Mouse (Mus musculus): ENCODE data around the gene Mast1.

Mast1 gene

GRCm38 (mm10) chr8:84936962-84937546 lies at the start of gene Mast1:
Gene Mast1, minus strand, starts transcription at chr8:84937359.
- in situ Hi-C loops (cut with MboI): no loop called here

DNA sequence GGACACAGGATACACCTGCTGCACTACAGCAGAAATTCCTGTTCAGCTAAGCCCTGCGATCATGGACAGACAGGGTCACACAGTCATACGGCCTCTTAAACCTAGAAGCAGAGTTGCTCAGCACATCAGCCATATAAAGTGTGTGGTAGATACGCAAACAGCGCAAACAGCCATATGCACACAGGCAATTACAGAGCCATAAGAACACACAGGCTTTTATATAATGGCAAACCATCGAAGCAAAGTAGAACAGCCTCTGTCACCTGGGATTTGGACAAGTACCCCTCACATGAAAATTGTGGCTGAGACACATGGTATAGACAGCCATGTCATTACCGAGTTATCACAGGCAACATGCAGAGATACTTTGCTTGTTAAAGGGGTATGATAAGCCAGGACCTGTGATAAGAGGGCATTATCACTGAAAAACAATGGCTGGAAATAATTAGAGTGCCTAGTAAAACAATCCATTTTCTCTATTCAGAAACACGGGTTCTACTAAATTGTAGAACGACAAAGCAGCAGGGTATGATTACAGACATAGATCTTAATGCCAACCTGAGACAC lies 49.3 kb upstream of the Mast1 start:
- in situ Hi-C loops (cut with MboI): loop anchor here (10.0 kb wide), 1 partner anchor 1242 kb away; the partner anchor contains the start of gene Adgre5

DNA sequence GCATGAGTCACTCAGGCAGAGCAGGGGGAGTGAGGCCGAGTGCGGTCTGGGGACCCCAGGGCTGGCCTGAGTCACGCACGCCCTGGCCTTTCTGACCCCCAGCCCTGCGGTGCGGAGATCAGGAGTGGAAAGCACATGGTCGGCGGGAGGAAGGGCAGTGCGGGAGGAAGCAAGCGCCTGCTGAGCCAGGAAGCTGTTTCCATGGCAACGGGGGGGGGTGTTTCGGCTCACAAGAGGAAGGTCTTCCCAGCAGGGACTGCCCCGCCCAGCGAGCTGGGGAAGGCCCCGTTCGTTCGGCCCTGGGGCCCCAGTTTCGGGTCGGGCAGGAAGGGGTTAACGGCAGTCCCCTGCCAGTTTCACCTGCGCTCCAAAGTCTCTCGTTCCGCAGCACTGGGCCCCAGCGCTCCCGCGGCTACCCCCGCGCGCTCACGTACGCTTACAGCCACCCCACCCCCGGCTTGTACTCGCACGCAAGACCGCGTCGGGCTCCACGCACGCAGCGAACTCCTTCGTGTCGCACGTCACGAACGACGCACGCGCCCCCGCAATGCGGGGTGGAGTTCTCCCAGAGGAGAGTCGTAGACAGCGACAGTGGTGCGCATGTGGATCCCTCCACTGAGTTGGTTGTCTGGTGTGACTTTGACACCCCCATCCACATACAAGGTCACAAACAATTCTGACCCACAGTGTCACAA lies 48.7 kb upstream of the Mast1 start:
- in situ Hi-C loops (cut with MboI): loop anchor here (10.0 kb wide), 1 partner anchor 1241 kb away; the partner anchor contains the start of gene Adgre5

DNA sequence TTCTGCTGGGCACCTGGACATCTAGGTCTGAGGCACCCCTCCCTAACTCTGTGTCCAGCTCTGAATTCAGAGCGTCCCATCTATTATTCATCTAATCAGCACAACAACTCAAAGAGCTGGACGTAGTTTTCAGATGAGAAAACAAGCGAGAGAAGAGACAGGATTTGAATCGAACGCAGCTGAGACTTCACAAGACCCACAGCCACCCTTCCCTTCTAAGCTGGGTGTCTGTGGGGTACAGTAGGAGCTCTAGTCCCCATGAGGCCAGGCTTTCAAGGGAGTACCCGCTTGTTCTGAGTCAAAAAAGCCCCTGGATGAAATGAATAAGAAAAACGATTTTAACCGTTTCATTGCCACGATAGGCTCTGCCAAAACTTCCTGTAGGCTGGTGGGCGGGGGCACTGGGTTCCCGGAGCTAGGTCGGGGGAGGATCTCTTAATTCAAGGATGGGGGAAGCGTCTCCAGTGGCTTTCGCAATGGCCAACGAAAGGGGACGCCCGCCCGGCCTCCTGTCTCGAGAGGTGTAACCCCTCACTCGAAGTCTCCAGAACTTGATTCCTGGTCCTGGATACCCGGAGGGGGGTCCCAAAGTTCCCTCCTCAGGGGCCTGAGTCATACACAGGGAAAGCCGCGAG lies 48.0 kb upstream of the Mast1 start:
- in situ Hi-C loops (cut with MboI): loop anchor here (10.0 kb wide), 1 partner anchor 1240 kb away; the partner anchor contains the start of gene Adgre5

DNA sequence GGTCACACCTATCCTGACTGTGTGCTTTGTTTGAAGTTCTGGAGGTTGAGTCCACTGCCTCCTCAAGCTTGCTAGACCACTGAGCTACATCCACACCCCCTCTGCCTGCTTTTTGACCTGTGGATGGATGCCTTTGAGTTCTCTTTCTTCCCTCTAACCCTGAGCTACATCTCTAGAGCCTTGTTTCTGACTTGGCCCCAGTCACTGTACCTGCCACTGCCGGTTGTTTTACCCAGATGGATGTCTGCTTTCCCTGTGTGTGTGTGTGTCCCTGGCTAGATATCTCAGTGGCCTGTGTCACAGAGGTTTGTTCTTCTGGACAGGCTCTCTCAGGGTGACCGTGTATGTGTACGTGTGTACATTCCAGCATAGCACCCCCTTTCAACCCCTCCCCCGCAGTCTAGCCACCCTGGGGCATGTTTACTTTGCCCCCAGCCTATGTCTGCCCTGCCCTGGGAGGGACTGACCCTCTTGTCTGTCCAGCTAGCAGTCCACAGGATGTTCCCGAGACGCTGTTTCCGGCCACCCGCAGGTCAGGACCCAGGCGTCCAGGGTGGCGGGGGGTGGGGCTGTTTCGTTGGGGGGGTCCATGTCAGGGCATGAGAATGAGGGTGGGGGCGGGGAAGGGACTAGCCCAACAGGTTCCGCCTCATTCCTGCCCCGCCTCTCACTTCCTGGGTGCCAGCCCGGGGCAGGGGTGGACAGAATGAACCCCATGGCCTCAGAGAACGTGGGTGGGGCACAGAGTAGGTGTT lies 47.3 kb upstream of the Mast1 start:
- in situ Hi-C loops (cut with MboI): loop anchor here (10.0 kb wide), 1 partner anchor 1240 kb away; the partner anchor contains the start of gene Adgre5

- in situ Hi-C loops (cut with MboI): loop anchor here (10.0 kb wide), 1 partner anchor 1238 kb away; the partner anchor contains the start of gene Adgre5
These were observed 45.4 kb upstream of the Mast1 start for GRCm38 (mm10) chr8:84982499-84983011.

DNA sequence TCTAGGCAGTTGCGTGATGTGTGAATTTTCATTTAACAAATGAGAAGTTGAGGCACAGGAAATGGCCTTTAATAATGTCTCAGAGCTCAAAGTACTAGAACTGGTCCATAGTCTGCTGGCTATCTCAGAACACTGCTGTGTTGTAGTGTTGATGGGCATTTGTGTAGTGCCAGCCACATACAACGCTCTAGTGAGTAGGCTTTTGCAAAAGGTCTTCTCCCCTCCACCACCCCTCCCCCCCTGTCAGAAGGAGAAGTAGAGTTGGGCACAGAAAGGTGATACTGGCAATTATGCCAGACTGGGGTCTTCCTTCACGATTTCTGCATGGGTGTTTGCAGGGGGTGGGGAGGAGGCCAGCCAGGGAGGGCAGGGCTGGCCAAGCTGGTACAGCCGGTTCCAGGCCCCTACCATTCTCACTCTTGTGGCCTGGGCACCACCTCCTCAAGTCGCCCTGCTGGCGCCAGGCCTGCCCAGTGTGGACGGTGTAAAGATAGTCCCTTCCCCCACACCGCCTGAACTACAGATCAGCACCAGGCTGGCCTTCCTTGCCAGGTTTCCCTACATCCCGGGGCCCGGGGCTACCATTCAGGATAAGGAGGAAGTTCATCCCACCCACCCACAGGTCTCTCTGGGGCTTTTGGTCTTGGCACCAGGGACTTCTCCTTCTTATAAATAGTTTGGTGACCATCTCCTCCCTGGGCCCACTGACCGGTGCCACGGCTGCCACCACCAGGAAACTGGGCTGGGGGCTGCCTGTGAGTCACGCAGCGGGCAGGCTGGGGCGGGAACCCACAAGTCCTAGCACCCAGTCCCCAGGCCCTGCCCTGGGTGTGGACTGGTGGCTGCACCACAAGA lies 44.7 kb upstream of the Mast1 start:
- in situ Hi-C loops (cut with MboI): loop anchor here (10.0 kb wide), 1 partner anchor 1237 kb away; the partner anchor contains the start of gene Adgre5

DNA sequence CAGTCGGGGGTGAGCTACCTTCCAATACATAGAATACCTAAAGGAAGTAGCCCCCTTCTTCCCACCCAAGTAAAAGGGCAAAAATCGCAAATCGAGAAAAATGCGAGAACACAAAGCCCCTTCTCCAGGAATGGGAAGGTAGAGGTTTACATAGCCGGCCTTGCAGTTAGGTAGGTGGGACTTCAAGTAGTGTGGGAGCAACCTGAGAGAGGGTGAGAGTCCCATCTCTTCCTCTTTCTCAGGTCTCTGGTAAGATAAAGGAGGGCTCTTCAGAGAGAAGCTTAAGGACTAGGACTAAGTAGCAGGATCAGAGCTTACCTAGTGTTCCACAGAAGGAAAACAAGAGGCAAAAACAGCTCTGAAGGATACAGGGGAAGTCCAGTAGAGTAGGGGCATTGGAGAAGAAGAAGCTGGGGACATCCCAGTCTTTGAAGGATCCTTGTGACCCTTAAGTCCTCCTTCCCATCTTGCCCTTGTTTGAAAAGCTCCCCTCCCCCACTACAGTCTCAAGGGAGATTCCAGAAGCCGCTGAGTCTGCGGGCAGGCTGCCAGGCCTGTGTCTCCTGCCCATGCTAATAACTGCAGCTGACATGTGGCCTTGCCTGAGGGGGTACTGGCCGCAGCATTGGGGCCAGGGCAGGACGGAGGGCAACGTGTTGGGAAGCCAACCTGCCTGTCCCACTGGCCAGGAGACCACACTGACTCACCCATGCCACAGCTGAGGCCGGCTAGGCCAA lies 43.6 kb upstream of the Mast1 start:
- in situ Hi-C loops (cut with MboI): loop anchor here (10.0 kb wide), 1 partner anchor 1236 kb away; the partner anchor contains the start of gene Adgre5

GRCm38 (mm10) chr8:84979599-84980421 lies 42.7 kb upstream of the Mast1 start:
- in situ Hi-C loops (cut with MboI): loop anchor here (10.0 kb wide), 1 partner anchor 1235 kb away; the partner anchor contains the start of gene Adgre5

- in situ Hi-C loops (cut with MboI): no loop called here
These were observed 41.2 kb upstream of the Mast1 start, which contains the start of gene Junb for GRCm38 (mm10) chr8:84978248-84978940. Gene Junb, minus strand, starts transcription at chr8:84978718.

DNA sequence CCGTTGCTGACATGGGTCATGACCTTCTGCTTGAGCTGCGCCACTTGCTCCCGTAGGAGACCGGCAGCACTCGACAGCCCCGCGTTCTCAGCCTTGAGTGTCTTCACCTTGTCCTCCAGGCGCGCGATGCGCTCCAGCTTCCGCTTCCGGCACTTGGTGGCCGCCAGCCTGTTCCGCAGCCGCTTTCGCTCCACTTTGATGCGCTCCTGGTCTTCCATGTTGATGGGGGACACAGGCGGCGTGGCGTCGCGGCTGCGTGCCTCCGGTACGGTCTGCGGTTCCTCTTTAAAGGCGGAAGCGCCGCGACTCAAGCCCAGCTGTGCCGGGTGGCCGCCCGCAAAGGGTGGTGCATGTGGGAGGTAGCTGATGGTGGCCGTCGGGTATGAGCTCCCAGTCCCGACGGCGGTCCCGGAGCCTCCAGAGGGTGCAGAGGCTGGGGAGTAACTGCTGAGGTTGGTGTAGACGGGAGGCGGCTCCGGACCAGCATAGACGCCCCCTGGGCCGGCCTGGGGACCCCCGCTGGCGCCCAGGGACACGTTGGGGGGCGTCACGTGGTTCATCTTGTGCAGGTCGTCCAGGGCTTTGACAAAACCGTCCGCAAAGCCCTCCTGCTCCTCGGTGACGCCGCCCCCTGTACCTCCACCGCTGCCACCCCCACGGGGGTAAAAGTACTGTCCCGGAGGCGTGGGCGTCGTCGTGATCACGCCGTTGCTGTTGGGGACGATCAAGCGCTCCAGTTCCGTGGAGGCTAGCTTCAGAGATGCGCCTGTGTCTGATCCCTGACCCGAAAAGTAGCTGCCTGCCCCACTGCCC lies 40.5 kb upstream of the Mast1 start:
- in situ Hi-C loops (cut with MboI): no loop called here

GRCm38 (mm10) chr8:84976763-84977434 lies 39.7 kb upstream of the Mast1 start:
- in situ Hi-C loops (cut with MboI): no loop called here

DNA sequence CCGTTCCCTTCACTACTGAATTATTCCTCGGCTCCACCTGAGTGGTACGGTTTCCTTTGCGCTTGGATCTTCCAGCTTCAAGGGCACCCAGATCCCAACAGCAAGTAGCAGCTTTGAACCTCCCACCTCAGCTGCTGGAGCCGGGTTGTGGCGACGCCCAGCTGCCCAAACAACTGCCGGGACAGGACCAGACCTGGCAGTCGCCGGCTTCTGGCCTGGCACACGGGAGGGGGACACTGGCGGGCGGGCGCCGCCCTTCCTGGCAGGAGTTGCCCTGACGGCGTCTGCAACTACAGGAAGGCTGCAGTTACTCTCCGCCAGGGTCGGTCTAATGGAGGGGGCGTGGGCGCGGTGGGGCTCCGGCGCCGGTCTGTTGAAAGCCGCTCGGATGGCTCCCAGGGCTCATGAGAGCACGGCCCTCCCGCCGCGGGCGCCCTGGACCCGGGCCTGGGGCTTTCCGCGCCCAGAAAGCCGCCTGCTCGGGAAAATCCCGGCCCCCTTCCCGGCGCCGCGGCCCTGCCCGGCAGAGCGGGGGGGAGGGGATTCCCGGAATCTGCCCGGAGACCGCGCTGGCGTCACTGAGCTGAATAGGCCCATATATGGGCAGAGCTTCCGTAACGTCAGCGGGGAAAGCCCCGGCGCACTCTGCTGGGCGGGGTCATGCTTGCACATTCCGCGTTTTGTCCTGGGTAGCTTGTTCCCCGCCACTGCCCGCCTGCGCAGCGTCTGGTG lies 39.0 kb upstream of the Mast1 start:
- in situ Hi-C loops (cut with MboI): no loop called here

DNA sequence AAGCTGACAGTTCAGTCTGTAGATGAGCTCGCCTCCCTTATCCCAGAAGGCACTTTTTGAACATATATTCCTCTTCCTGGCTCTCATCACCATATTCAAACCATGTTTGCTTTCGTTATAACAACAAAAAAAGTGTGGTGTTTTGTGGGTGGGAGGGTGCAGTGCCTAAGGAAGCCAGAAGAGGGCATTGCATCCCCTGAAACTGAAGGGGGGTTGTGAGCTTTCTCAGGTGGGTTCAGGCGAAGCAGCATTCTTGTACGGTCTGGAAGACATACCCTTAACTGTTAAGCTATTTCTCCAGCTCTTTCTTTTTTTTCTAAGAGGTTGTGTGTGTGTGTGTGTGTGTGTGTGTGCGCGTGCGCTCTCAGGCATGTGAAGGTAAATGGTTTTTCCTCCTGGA lies 38.3 kb upstream of the Mast1 start:
- in situ Hi-C loops (cut with MboI): no loop called here

- in situ Hi-C loops (cut with MboI): loop anchor here (25.0 kb wide), 1 partner anchor 313 kb away; the partner anchor contains the start of genes Orc6 and Vps35
These were observed 37.5 kb upstream of the Mast1 start for GRCm38 (mm10) chr8:84974543-84975142.

All from mature B cell (primary cell).